Mouse (Mus musculus) hindbrain, embryonic 11.5 days (tissue): ENCODE results near the gene Hecw2. TPM values are rescaled to one million over a fixed set of nuclear protein-coding genes. Genes with fewer than 3 reads are reported as not detected.
A peak's percentile ranks its signal among the peaks of the same experiment; 100 is the strongest.

Source experiments
- ATAC-seq: fragments of 200-750 bp; cut with Nextera tagmentation; 2 replicates; pipeline ENCODE4 v1.8.0; 2017; ENCODE audit warnings: mild to moderate bottlenecking, moderate TSS enrichment, moderate library complexity; ENCODE audit not compliant: low FRiP score
- DNase-seq: peaks from one replicate; pipeline ENCODE4 v3.0.0-alpha.2; 2015; ENCODE audit warnings: low spot score
- H3K27ac ChIP-seq: fragments of 300-500 bp; sonication (generic); 2 replicates; pipeline ENCODE4 v1.5.1; 2014; ENCODE audit warnings: mild to moderate bottlenecking, low read depth, low read length
- H3K27me3 ChIP-seq: fragments of 300-500 bp; sonication (generic); 2 replicates; pipeline ENCODE4 v1.6.1; 2014; ENCODE audit warnings: mild to moderate bottlenecking, low read length, moderate library complexity, mixed read lengths; ENCODE audit not compliant: control insufficient read depth, insufficient read depth
- H3K36me3 ChIP-seq: fragments of 300-500 bp; sonication (generic); 2 replicates; pipeline ENCODE4 v1.6.1; 2014; ENCODE audit warnings: mild to moderate bottlenecking, low read length, moderate library complexity, mixed read lengths; ENCODE audit not compliant: control insufficient read depth, insufficient read depth
- H3K4me1 ChIP-seq: fragments of 300-500 bp; sonication (generic); replicated peaks from 2 replicates; pipeline ENCODE4 v1.6.1; 2014; ENCODE audit warnings: low read length, mixed read lengths; ENCODE audit not compliant: control insufficient read depth, insufficient read depth
- H3K4me2 ChIP-seq: fragments of 300-500 bp; sonication (generic); replicated peaks from 2 replicates; pipeline ENCODE4 v1.6.1; 2014; ENCODE audit warnings: mild to moderate bottlenecking, low read depth, low read length
- H3K4me3 ChIP-seq: fragments of 300-500 bp; sonication (generic); 2 replicates; pipeline ENCODE4 v1.5.1; 2014; ENCODE audit warnings: low read depth, low read length
- H3K9ac ChIP-seq: fragments of 300-500 bp; sonication (generic); 2 replicates; pipeline ENCODE4 v1.6.1; 2014; ENCODE audit warnings: low read depth, low read length
- H3K9me3 ChIP-seq: fragments of 300-500 bp; sonication (generic); 2 replicates; pipeline ENCODE4 v1.6.1; 2016; ENCODE audit warnings: low read length; ENCODE audit not compliant: control insufficient read depth
- WGBS: fragments of 180-500 bp; shearing (Covaris S2); extraction: QIAGEN DNeasy Blood & Tissue Kit; methylation state at CpG from one replicate; pipeline ENCODE4 v1.1.7; 2014; 5-methylcytosine and 5-hydroxymethylcytosine counted together
- polyA plus RNA-seq: library from polyadenylated mRNA; unstranded; fragments of >200 nt; fragmentation: Nextera tagmentation; extraction: Ambion mirVana; gene quantifications from 2 replicates; pipeline ENCODE4 v1.2.1, GENCODE M21; 2014

Gene Hecw2
- polyA plus RNA-seq, 1 experiment from 2014 or later, result 6.1 TPM

DNA sequence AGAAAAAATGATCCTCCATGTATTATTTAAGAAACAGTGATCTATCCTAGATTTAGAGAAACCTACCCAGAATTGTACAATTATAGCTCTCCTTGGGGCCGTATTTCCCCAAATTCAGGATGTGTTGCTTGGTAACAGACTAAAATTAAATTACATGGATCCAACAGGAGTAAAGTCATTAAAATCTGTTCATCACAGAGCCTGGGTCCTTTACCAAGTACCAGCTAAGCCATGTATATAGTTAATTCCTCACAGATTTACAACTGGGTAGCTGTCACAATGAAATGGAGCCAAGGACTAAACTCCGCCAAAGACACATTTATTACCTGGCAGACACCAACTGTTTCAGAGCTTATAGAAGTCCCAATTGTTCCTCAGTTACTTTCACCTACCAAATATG is 72.4 kb downstream of the Hecw2 start:
- 90% methylated on average over 2 of the region's 2 CpGs for WGBS
- H3K27me3 ChIP-seq, result no peaks in the 10 kb centered on the region
- no peak overlapping the region for H3K4me3 ChIP-seq

DNA sequence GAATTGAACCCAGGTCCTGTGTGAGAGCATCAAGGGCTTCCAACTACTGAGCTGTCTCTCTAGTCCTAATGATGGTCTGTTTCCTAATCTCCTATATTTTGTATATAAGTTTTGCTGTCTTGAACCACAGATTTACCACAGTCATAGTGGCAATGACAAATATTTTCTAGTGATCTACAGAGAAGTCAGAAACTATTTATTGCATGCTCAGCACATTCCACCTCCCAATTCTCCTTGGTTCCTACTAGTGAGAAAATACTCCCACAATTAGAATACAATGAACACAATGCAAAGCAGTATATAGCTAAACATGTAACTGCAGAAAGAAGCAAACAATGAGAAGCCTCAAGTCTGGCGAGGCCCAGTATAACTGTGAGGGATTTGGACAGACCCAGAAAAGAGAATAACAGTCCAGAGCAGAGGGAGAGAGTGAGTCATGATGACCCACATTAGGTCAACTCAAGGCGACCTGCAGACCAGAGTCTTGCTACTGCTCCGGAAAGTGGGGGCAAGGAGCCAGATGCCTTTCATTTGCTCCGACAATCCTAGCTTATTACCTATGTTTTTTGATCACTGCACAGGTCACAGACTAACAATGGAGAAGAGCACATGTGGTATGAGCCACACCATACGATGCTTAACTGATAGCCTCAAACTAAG is 73.8 kb downstream of the Hecw2 start:
- Histone ChIP-seq H3K4me3 (no peak overlapping the region), H3K4me2 (no peak overlapping the region), H3K4me1 (no peaks in the 10 kb centered on the region), H3K27ac (no peak overlapping the region), H3K9ac (no peak overlapping the region), H3K36me3 (no peaks in the 10 kb centered on the region), H3K27me3 (no peaks in the 10 kb centered on the region), H3K9me3 (no peaks in the 10 kb centered on the region)
- DNase-seq, result no peak
- ATAC-seq, result no peak
- 88% methylated on average over 5 of the region's 5 CpGs for WGBS

More for the DNA sequence above, 72.4 kb downstream of the Hecw2 start:
- Histone ChIP-seq H3K4me2 (no peak overlapping the region), H3K9me3 (no peaks in the 10 kb centered on the region), H3K27ac (no peak overlapping the region), H3K36me3 (no peaks in the 10 kb centered on the region), H3K4me1 (no peaks in the 10 kb centered on the region), H3K9ac (no peak overlapping the region)
- ATAC-seq, result no peak
- no peak for DNase-seq

DNA sequence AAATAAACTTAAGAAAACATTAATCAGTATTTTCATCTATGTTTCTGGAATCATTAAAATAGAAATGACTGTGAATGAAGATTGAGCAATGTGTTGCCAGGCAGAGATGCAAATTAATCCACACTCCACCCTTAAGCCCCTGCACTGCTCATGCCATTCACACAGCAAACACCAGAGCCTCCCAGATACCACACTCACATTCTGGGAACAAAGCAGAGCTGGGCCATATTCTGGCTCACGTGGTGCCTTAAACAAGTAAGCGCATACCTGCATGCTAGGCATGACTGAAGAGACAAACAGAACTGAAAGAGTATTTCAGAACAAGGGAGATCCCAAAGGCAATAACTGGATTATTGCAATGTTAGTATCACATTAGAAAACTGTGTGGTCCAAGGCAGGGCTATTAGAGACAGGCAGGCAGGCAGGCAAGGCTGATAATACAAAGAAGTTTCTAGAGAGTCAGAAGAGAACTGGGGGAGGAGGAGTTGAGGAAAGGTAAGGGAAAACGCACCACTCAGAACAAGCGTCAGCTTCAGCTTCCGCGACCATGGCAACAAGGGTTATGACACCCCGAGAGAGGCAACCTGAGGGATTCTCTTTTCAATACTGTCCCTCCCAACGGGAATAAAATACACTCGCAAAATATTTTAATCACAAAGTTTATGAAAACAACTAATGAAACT is 75.2 kb downstream of the Hecw2 start:
- no peaks in the 10 kb centered on the region for H3K9me3 ChIP-seq
- peak; percentile 14 for DNase-seq
- ATAC-seq, result peak; percentile 71; the same call in 1 of the 2 replicates
- H3K27me3 ChIP-seq, result no peaks in the 10 kb centered on the region
- 68% methylated on average over 9 of the region's 9 CpGs for WGBS
- no peak overlapping the region for H3K4me2 ChIP-seq
- no peak overlapping the region for H3K4me3 ChIP-seq
- H3K9ac ChIP-seq, result no peak overlapping the region
- H3K4me1 ChIP-seq, result no peaks in the 10 kb centered on the region
- no peaks in the 10 kb centered on the region for H3K36me3 ChIP-seq
- no peak overlapping the region for H3K27ac ChIP-seq

DNA sequence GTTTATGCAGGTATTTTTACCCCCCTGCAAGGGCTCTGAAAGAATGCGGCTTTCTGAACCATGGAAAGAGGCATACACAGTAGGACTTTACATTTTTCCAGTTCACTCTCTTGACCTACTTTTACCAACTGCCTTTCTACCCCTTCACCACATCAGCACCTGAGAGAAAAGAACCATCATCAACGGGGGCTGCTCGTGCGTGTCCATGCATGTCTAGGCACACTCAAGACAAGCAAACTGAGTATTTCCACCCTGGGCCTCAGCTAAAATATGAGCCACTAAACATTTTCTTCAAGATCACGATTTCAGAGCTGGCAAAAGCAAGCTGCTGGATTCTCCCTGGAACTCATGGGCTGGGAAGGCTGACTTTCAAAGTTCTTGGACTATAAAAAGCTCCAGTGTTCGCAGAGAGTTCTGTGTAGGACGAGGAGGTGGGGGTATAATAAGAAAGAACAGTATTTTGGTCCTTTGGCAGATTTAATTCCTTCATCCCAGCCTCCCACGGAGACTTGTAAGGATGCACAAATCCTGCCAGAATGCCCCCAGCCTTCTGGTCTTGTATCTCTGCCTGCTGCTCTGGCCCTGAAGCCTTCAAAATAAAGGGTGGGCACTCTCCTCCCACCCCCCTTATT is 76.5 kb downstream of the Hecw2 start:
- no peaks in the 10 kb centered on the region for H3K4me1 ChIP-seq
- H3K4me3 ChIP-seq, result no peak overlapping the region
- no peaks in the 10 kb centered on the region for H3K36me3 ChIP-seq
- no peak overlapping the region for H3K4me2 ChIP-seq
- no peaks in the 10 kb centered on the region for H3K27me3 ChIP-seq
- no peak overlapping the region for H3K9ac ChIP-seq
- no peaks in the 10 kb centered on the region for H3K9me3 ChIP-seq
- DNase-seq (no peak), ATAC-seq (no peak)
- H3K27ac ChIP-seq, result no peak overlapping the region
- WGBS, result 85% methylated on average over 8 of the region's 8 CpGs

DNA sequence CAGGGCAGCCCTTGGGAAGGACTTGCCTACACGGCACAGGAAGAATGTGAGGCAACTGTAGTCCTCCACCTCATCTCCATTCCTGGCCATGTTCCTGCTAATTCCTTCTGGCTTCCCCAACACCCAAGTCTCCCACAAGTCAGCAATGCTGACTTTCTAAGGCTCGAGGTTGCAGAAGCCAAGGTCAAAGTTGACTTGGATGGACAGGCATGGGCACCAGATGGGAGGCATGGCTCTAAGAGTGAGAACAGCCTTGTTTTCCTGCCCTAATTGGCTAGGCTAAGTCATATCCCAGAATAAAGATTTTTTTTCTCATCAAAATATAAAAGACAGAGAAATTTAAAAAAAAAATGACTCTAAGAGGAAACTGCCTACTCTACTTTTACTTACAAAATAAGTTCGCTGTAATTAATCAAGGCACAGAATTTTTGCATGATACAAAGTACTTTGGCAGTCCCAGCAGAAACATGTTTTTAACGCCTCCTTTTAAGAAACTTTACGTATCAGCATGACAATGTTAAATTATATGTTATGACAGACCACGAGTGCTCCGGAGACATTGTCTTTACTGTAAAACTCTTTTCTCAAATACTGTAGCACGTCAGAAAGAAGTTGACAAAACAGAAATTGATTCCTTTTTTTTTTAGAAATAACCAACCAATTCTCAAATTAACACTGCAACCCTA is 83.9 kb downstream of the Hecw2 start:
- Histone ChIP-seq H3K4me2 (no peak overlapping the region), H3K27ac (no peak overlapping the region), H3K9me3 (no peaks in the 10 kb centered on the region), H3K36me3 (no peaks in the 10 kb centered on the region), H3K4me3 (no peak overlapping the region), H3K9ac (no peak overlapping the region), H3K4me1 (no peaks in the 10 kb centered on the region), H3K27me3 (no peaks in the 10 kb centered on the region)
- ATAC-seq (no peak), DNase-seq (no peak)
- WGBS, result 84% methylated on average over 8 of the region's 8 CpGs

DNA sequence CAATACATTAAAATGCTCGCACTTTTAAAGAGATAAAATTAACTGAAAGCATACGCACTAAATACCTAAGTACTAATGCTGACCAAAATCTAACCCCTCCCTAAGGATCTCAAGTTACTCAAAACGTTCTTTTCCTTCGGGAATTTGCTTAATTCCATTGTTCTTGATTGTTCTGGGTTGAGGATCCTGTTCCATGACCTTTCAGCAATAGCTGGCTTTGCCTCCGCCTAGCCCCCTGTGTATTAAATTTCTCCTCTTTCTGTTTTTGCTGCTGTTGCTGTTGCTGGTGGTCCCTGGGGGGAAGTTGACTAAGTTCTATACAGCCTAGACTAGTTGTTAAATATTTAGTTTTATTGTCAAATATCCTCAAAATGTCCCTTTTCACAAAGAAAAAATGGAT is 85.7 kb downstream of the Hecw2 start:
- no peak overlapping the region for H3K27ac ChIP-seq
- H3K27me3 ChIP-seq, result no peaks in the 10 kb centered on the region
- H3K4me3 ChIP-seq, result no peak overlapping the region
- no peaks in the 10 kb centered on the region for H3K4me1 ChIP-seq
- no peak overlapping the region for H3K4me2 ChIP-seq
- no peak overlapping the region for H3K9ac ChIP-seq
- ATAC-seq, result no peak
- 63% methylated on average over 5 of the region's 5 CpGs for WGBS
- DNase-seq, result no peak
- H3K9me3 ChIP-seq, result no peaks in the 10 kb centered on the region
- H3K36me3 ChIP-seq, result no peaks in the 10 kb centered on the region

DNA sequence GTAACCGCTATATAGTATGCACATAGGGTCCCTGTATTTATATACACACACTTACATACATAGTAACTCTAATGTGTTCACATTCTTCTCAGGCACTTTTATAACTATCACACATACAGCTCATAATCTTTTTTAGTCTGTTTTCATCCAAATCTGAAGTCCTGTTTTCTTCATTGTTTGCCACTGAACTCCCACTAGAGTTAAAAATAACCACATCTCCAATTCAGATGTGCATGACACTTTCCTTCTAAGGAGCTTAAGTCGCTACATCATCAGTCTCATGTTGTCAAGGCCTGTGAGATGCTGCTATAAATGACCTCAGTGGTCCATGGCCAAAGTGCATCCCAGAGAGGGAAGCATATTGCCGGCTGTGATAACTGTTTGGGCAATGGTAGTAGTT is 88.2 kb downstream of the Hecw2 start:
- H3K4me3 ChIP-seq, result no peak overlapping the region
- H3K4me2 ChIP-seq, result no peak overlapping the region
- no peaks in the 10 kb centered on the region for H3K9me3 ChIP-seq
- DNase-seq (no peak), ATAC-seq (no peak)
- no peaks in the 10 kb centered on the region for H3K36me3 ChIP-seq
- H3K4me1 ChIP-seq, result no peaks in the 10 kb centered on the region
- no peaks in the 10 kb centered on the region for H3K27me3 ChIP-seq
- no peak overlapping the region for H3K9ac ChIP-seq
- H3K27ac ChIP-seq, result no peak overlapping the region
- WGBS, result 90% methylated on average over 3 of the region's 3 CpGs

DNA sequence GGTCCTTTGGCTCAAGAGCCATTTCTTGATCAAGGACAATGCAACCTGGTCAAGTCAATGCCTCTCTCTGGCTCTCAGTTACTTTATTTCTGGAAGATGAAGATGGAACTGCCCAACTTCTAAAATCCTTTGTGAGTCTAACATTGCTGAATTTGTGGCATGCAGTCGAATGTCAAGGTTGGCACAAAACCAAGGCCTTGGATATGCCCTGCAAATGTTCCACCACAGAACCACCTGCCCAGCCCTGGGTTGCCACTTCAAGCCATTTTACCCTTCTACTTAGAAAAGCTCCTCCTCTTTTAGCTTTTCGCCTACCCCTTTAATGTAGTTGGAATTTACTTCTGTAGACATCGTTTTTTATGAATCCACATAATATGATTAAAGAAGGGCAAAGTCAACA is 115.3 kb downstream of the Hecw2 start:
- Histone ChIP-seq H3K4me3 (no peak overlapping the region), H3K4me1 (no peaks in the 10 kb centered on the region), H3K27me3 (no peaks in the 10 kb centered on the region), H3K4me2 (no peak overlapping the region), H3K9me3 (no peaks in the 10 kb centered on the region), H3K36me3 (no peaks in the 10 kb centered on the region), H3K9ac (no peak overlapping the region), H3K27ac (no peak overlapping the region)
- WGBS, result 90% methylated on average over 3 of the region's 3 CpGs
- DNase-seq (no peak), ATAC-seq (no peak)
